Mouse (Mus musculus) midbrain, embryonic 14.5 days (tissue): ENCODE measurements at regions not wholly inside any gene's neighbourhood (a gene's known extent, or its start where the extent isn't known, plus 50 kb on each side); places are given as distances from the start of the nearest gene placed in this dataset.

Source experiments
- ATAC-seq: fragments of 200-750 bp; cut with Nextera tagmentation; 2 replicates; pipeline ENCODE4 v1.8.0; 2017; ENCODE audit warnings: moderate number of reproducible peaks, moderate library complexity; ENCODE audit not compliant: low FRiP score, low TSS enrichment
- DNase-seq: peaks from one replicate; pipeline ENCODE4 v3.0.0-alpha.2; 2015
- H3K27ac ChIP-seq: fragments of 300-500 bp; sonication (generic); replicated peaks from 2 replicates; pipeline ENCODE4 v1.5.1; 2014; ENCODE audit warnings: mild to moderate bottlenecking, low read depth, low read length, moderate library complexity
- H3K27me3 ChIP-seq: fragments of 300-500 bp; sonication (generic); 2 replicates; pipeline ENCODE4 v1.6.1; 2014; ENCODE audit warnings: low read length, control low read depth, mixed read lengths; ENCODE audit not compliant: control insufficient read depth, insufficient read depth
- H3K36me3 ChIP-seq: fragments of 300-500 bp; sonication (generic); 2 replicates; pipeline ENCODE4 v1.6.1; 2014; ENCODE audit warnings: low read length, control low read depth; ENCODE audit not compliant: control insufficient read depth, insufficient read depth
- H3K4me1 ChIP-seq: fragments of 300-500 bp; sonication (generic); 2 replicates; pipeline ENCODE4 v1.6.1; 2014; ENCODE audit warnings: mild to moderate bottlenecking, antibody characterized with exemption, low read length, control low read depth; ENCODE audit not compliant: control insufficient read depth, insufficient read depth
- H3K4me2 ChIP-seq: fragments of 300-500 bp; sonication (generic); 2 replicates; pipeline ENCODE4 v1.6.1; 2014; ENCODE audit warnings: mild to moderate bottlenecking, low read length, moderate library complexity
- H3K4me3 ChIP-seq: fragments of 300-500 bp; sonication (generic); replicated peaks from 2 replicates; pipeline ENCODE4 v1.5.1; 2014; ENCODE audit warnings: low read depth, low read length
- H3K9ac ChIP-seq: fragments of 300-500 bp; sonication (generic); replicated peaks from 2 replicates; pipeline ENCODE4 v1.6.1; 2014; ENCODE audit warnings: mild to moderate bottlenecking, low read length, moderate library complexity
- H3K9me3 ChIP-seq: fragments of 300-500 bp; sonication (generic); 2 replicates; pipeline ENCODE4 v1.6.1; 2016; ENCODE audit warnings: low read length, control low read depth, mixed read lengths; ENCODE audit not compliant: control insufficient read depth
- WGBS: fragments of 180-500 bp; shearing (Covaris S2); extraction: QIAGEN DNeasy Blood & Tissue Kit; methylation state at CpG from one replicate; pipeline ENCODE4 v1.1.7; 2014; 5-methylcytosine and 5-hydroxymethylcytosine counted together

- Histone ChIP-seq H3K27me3 (no peaks in the 10 kb centered on the region), H3K4me1 (no peaks in the 10 kb centered on the region), H3K9me3 (no peaks in the 10 kb centered on the region), H3K36me3 (no peaks in the 10 kb centered on the region), H3K9ac (no peak overlapping the region), H3K27ac (no peak overlapping the region), H3K4me2 (no peak overlapping the region), H3K4me3 (no peak overlapping the region)
- DNase-seq, result no peak
- no peak for ATAC-seq
- WGBS, result 55% methylated on average over 2 of the region's 2 CpGs
Observed at GRCm38 (mm10) chr17:49368476-49369269, 59.5 kb upstream of the Mocs1 start.

GRCm38 (mm10) chr17:49377626-49378025 is 50.5 kb upstream of the Mocs1 start:
- H3K4me2 ChIP-seq, result no peak overlapping the region
- 83% methylated on average over 11 of the region's 11 CpGs for WGBS
- H3K4me3 ChIP-seq, result no peak overlapping the region
- DNase-seq (no peak), ATAC-seq (no peak)
- no peaks in the 10 kb centered on the region for H3K9me3 ChIP-seq
- no peaks in the 10 kb centered on the region for H3K27me3 ChIP-seq
- no peaks in the 10 kb centered on the region for H3K4me1 ChIP-seq
- no peak overlapping the region for H3K9ac ChIP-seq
- H3K27ac ChIP-seq, result no peak overlapping the region
- no peaks in the 10 kb centered on the region for H3K36me3 ChIP-seq
